Mouse (Mus musculus): ENCODE measurements at regions not wholly inside any gene's neighbourhood (a gene's known extent, or its start where the extent isn't known, plus 50 kb on each side); places are given as distances from the start of the nearest gene placed in this dataset.

DNA sequence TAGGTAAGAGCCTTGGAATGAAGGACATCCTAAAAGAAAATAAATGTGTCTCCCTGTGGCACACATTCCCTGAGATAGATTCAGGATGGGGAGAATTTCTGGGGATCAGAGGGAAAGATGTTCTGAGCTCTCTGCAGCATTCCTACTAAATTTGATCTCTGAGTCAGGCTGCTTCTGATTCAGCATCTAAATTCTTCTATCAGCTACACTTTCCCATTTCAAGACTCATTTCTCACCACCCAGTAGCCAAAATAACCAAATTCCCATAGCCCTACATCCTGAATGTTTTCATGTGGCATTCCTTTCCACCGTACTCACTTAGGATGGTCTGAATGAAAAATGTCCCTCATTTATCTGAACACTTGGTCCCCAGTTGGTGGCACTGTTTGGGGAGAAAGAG, 223.2 kb upstream of the Actbl2 start:
- Histone ChIP-seq H3K4me2 (ENCODE audit: insufficient read depth, low read depth, poor library complexity, severe bottlenecking) (no peak overlapping the region), H3K9ac (ENCODE audit: insufficient read depth, low read depth) (no peak overlapping the region), H3K4me1 (ENCODE audit: control insufficient read depth in 1 of 2, insufficient read depth in 2 of 2) (no peaks in the 10 kb centered on the region), H3K4me3 (replicated peaks in 1 of 3; ENCODE audit: low read depth in 2 of 3, low read length in 2 of 3, poor library complexity in 1 of 3) (no peak overlapping the region), H3K36me3 (replicated peaks in 1 of 2; ENCODE audit: control insufficient read depth in 1 of 2, insufficient read depth in 1 of 2, low read length in 1 of 2) (no peaks in the 10 kb centered on the region), H3K9me3 (replicated peaks; ENCODE audit: low read length) (no peaks in the 10 kb centered on the region), H3K27ac (ENCODE audit: insufficient read depth, low read depth) (no peak overlapping the region), H3K27me3 (replicated peaks) (no peaks in the 10 kb centered on the region), H3K79me2 (replicated peaks; ENCODE audit: control insufficient read depth, extremely low read depth, insufficient read depth, poor library complexity, severe bottlenecking) (no peaks in the 10 kb centered on the region)
- in situ Hi-C loops (cut with MboI; ENCODE audit: low pct_ligation_motif_present, low pct_unique_long_range_greater_than_20kb, low sequenced_read_pairs) (no loop called here), dilution Hi-C loops (cut with MboI; ENCODE audit: extremely low pct_ligation_motif_present, extremely low pct_unique_long_range_greater_than_20kb, low sequenced_read_pairs) (no loop called here)
- TF ChIP-seq CTCF (conservative IDR thresholded peaks at IDR 0.05 in 1 of 2, IDR thresholded peaks at IDR 0.05 in 1 of 2; ENCODE audit: low read depth in 2 of 2, low read length in 2 of 2) (peak in 1 of 2 experiments; percentile 25; a peak in 1 of 4 replicates), MYC (IDR thresholded peaks at IDR 0.05; ENCODE audit: low read depth, low read length) (no peak), GABPA (IDR thresholded peaks at IDR 0.05; ENCODE audit: insufficient replicate concordance, low read depth, low read length) (no peak), ZMIZ1 (IDR thresholded peaks at IDR 0.05; ENCODE audit: low read depth, low read length) (no peak), ZKSCAN1 (IDR thresholded peaks at IDR 0.05; ENCODE audit: borderline replicate concordance, low read depth, low read length) (no peak)
- no peak for DNase-seq (ENCODE audit: extremely low read depth)

DNA sequence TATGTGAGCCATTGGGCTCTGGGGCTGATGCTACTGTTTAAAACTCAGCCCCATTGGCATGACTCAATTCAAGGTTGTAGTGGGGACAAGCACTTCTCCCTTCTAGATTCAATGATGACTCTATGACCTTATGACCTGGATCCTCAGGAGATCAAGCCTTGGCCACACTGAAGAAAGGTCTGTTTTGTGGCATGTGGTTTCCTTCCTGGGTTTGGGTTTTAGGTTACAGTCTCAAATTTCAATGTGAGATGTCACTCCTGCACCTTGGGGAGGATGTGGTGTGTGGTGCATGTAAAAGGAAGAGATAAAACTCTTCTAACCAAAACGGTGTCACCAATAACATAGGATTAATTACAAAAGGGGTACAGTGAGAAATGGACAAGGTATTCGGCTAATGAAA, 211.2 kb upstream of the Actbl2 start:
- Histone ChIP-seq H3K4me3 (replicated peaks in 1 of 3; ENCODE audit: low read depth in 2 of 3, low read length in 2 of 3, poor library complexity in 1 of 3) (no peak overlapping the region), H3K27me3 (replicated peaks) (no peaks in the 10 kb centered on the region), H3K79me2 (replicated peaks; ENCODE audit: control insufficient read depth, extremely low read depth, insufficient read depth, poor library complexity, severe bottlenecking) (no peaks in the 10 kb centered on the region), H3K4me1 (ENCODE audit: control insufficient read depth in 1 of 2, insufficient read depth in 2 of 2) (peaks cover 0 to 6% of the 10 kb centered on the region in 2 experiments; a peak in 2 of 4 replicates), H3K4me2 (ENCODE audit: insufficient read depth, low read depth, poor library complexity, severe bottlenecking) (no peak overlapping the region), H3K36me3 (replicated peaks in 1 of 2; ENCODE audit: control insufficient read depth in 1 of 2, insufficient read depth in 1 of 2, low read length in 1 of 2) (no peaks in the 10 kb centered on the region), H3K9me3 (replicated peaks; ENCODE audit: low read length) (no peaks in the 10 kb centered on the region), H3K9ac (ENCODE audit: insufficient read depth, low read depth) (no peak overlapping the region), H3K27ac (ENCODE audit: insufficient read depth, low read depth) (no peak overlapping the region)
- DNase-seq (ENCODE audit: extremely low read depth), result peak; percentile 60
- peak; percentile 65 for TF ChIP-seq MAFK (IDR thresholded peaks at IDR 0.05; ENCODE audit: insufficient replicate concordance, low read length)
- no peak for TF ChIP-seq JUN (IDR thresholded peaks at IDR 0.05; ENCODE audit: insufficient read depth, low read depth, low read length)
- peak; percentile 42 for TF ChIP-seq BHLHE40 (IDR thresholded peaks at IDR 0.05; ENCODE audit: low read depth, low read length)
- in situ Hi-C loops (cut with MboI; ENCODE audit: low pct_ligation_motif_present, low pct_unique_long_range_greater_than_20kb, low sequenced_read_pairs) (no loop called here), dilution Hi-C loops (cut with MboI; ENCODE audit: extremely low pct_ligation_motif_present, extremely low pct_unique_long_range_greater_than_20kb, low sequenced_read_pairs) (no loop called here)

DNA sequence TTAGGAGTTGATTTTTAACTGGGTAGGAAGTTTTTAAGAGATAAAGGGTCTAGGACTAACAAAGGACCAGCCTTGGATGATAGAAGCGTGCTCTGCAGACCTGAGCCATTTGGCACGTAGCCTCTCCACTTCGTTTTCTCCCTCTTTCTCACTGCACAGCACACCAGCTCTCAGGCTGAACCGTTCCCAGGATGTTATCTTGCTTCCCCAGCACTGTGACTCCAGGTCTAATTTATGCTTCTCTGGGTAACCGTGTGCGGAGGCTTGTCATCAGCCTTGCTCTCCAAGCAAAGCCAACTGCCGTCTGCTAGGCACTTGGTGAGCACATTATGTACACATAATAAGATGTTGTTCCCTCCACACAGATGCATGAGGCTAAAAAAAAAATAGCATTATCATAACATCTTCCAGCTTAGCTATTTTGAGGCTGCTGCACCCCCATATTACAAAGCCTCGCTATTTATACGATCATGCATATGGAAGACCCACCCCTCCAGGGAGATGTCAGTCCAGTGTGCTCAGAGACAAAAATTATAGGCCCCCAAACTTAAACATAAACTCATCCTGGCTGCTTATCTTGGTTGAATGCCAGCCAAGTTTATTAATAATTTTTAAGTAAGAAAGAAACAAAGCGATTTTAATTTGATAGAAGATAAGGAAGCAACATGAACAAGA, 210.3 kb upstream of the Actbl2 start:
- H3K27me3 ChIP-seq (replicated peaks), result no peaks in the 10 kb centered on the region
- H3K9ac ChIP-seq (ENCODE audit: insufficient read depth, low read depth), result no peak overlapping the region
- H3K27ac ChIP-seq (ENCODE audit: insufficient read depth, low read depth), result no peak overlapping the region
- H3K4me3 ChIP-seq (replicated peaks in 1 of 3; ENCODE audit: low read depth in 2 of 3, low read length in 2 of 3, poor library complexity in 1 of 3), result no peak overlapping the region
- no peak for DNase-seq (ENCODE audit: extremely low read depth)
- in situ Hi-C loops (cut with MboI; ENCODE audit: low pct_ligation_motif_present, low pct_unique_long_range_greater_than_20kb, low sequenced_read_pairs), result no loop called here
- no peak overlapping the region for H3K4me2 ChIP-seq (ENCODE audit: insufficient read depth, low read depth, poor library complexity, severe bottlenecking)
- peaks cover 0 to 6% of the 10 kb centered on the region in 2 experiments; a peak in 2 of 4 replicates for H3K4me1 ChIP-seq (ENCODE audit: control insufficient read depth in 1 of 2, insufficient read depth in 2 of 2)
- dilution Hi-C loops (cut with MboI; ENCODE audit: extremely low pct_ligation_motif_present, extremely low pct_unique_long_range_greater_than_20kb, low sequenced_read_pairs), result no loop called here
- H3K79me2 ChIP-seq (replicated peaks; ENCODE audit: control insufficient read depth, extremely low read depth, insufficient read depth, poor library complexity, severe bottlenecking), result no peaks in the 10 kb centered on the region
- H3K36me3 ChIP-seq (replicated peaks in 1 of 2; ENCODE audit: control insufficient read depth in 1 of 2, insufficient read depth in 1 of 2, low read length in 1 of 2), result no peaks in the 10 kb centered on the region
- no peaks in the 10 kb centered on the region for H3K9me3 ChIP-seq (replicated peaks; ENCODE audit: low read length)
- no peak for TF ChIP-seq USF1 (IDR thresholded peaks at IDR 0.05; ENCODE audit: low read depth, low read length)
- no peak for TF ChIP-seq MEF2A (IDR thresholded peaks at IDR 0.05; ENCODE audit: borderline replicate concordance, low read depth, low read length)

All from CH12.LX (cell line).